Mouse (Mus musculus) embryonic facial prominence, embryonic 15.5 days (tissue): Measurements from ENCODE around the gene Methig1. TPM values are rescaled to one million over a fixed set of nuclear protein-coding genes. Genes with fewer than 3 reads are reported as not detected.

Experiments used
- ATAC-seq: fragments of 200-750 bp; cut with Nextera tagmentation; 2 replicates; pipeline ENCODE4 v1.8.0; 2017; ENCODE audit warnings: low read depth, moderate TSS enrichment; ENCODE audit not compliant: insufficient number of reproducible peaks, low FRiP score, low TSS enrichment
- H3K27ac ChIP-seq: fragments of 300-500 bp; sonication (generic); replicated peaks from 2 replicates; pipeline ENCODE4 v1.5.1; 2015; ENCODE audit warnings: mild to moderate bottlenecking, inconsistent platforms
- H3K27me3 ChIP-seq: fragments of 300-500 bp; sonication (generic); 2 replicates; pipeline ENCODE4 v1.6.1; 2015; ENCODE audit warnings: inconsistent platforms
- H3K36me3 ChIP-seq: fragments of 300-500 bp; sonication (generic); 2 replicates; pipeline ENCODE4 v1.6.1; 2015; ENCODE audit warnings: mild to moderate bottlenecking, inconsistent platforms
- H3K4me1 ChIP-seq: fragments of 300-500 bp; sonication (generic); 2 replicates; pipeline ENCODE4 v1.6.1; 2015; ENCODE audit warnings: inconsistent platforms
- H3K4me2 ChIP-seq: fragments of 300-500 bp; sonication (generic); replicated peaks from 2 replicates; pipeline ENCODE4 v1.6.1; 2015; ENCODE audit warnings: mild to moderate bottlenecking, inconsistent platforms
- H3K4me3 ChIP-seq: fragments of 300-500 bp; sonication (generic); replicated peaks from 2 replicates; pipeline ENCODE4 v1.5.1; 2015; ENCODE audit warnings: mild to moderate bottlenecking, inconsistent platforms
- H3K9ac ChIP-seq: fragments of 300-500 bp; sonication (generic); 2 replicates; pipeline ENCODE4 v1.6.1; 2015; ENCODE audit warnings: inconsistent platforms
- H3K9me3 ChIP-seq: fragments of 300-500 bp; sonication (generic); replicated peaks from 2 replicates; pipeline ENCODE4 v1.6.1; 2016; ENCODE audit warnings: inconsistent platforms
- WGBS: fragments of 180-500 bp; shearing (Covaris S2); methylation state at CpG from one replicate; pipeline ENCODE4 v1.1.7; 2015; 5-methylcytosine and 5-hydroxymethylcytosine counted together
- polyA plus RNA-seq: library from polyadenylated mRNA; unstranded; fragments of >200 nt; fragmentation: Nextera tagmentation; extraction: Ambion mirVana; gene quantifications from 2 replicates; pipeline ENCODE4 v1.2.1, GENCODE M21; 2015

Gene Methig1
- polyA plus RNA-seq, 1 experiment from 2014 or later: not detected

GRCm38 (mm10) chr15:100429959-100430565 is 77.1 kb downstream of the Methig1 start:
- Histone ChIP-seq H3K27me3 (peaks cover 4% of the 10 kb centered on the region; the same call in 1 of the 2 replicates), H3K27ac (no peak overlapping the region), H3K36me3 (no peaks in the 10 kb centered on the region), H3K4me2 (no peak overlapping the region), H3K9ac (no peak overlapping the region), H3K4me1 (no peaks in the 10 kb centered on the region), H3K9me3 (no peaks in the 10 kb centered on the region), H3K4me3 (no peak overlapping the region)
- ATAC-seq: no peak
- WGBS: 78% methylated on average over 11 of the region's 11 CpGs

DNA sequence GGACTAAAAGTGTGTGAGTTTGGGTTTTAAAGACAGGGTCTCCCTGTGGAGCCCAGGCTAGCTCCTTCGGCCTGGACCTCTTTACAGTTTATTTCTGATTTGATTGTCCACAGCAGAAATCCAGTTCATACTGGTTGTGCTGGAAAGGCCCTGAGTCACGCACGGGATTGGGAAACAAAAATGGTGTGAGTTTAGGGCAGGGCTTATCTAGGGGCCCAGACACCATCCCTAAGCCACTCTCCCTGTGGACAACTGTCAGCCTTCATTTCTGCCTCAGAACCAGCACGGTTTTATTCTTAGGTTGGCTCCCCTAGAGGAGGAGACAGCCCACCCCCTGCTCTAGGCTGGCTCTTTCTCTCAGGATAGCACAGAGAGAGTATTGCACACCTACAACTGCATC is 80.3 kb downstream of the Methig1 start:
- no peak overlapping the region for H3K9ac ChIP-seq
- WGBS: 64% methylated on average over 4 of the region's 4 CpGs
- H3K36me3 ChIP-seq: no peaks in the 10 kb centered on the region
- no peaks in the 10 kb centered on the region for H3K4me1 ChIP-seq
- ATAC-seq: no peak
- no peaks in the 10 kb centered on the region for H3K27me3 ChIP-seq
- H3K9me3 ChIP-seq: no peaks in the 10 kb centered on the region
- H3K4me3 ChIP-seq: no peak overlapping the region
- H3K27ac ChIP-seq: no peak overlapping the region
- H3K4me2 ChIP-seq: no peak overlapping the region

Other genes starting within 250 kb of the Methig1 start
- gene Atf1, start 125.3 kb upstream of the Methig1 start, polyA plus RNA-seq: 43.9 and 46.2 TPM in 2 replicates
- 0.12 TPM in 1 of 2 replicates, not detected in the other for gene Tmprss12, start 72.3 kb upstream of the Methig1 start, polyA plus RNA-seq
- 7.6 and 8.4 TPM in 2 replicates for gene Mettl7a1, start 49.0 kb upstream of the Methig1 start, polyA plus RNA-seq
- 0.32 and 0.35 TPM in 2 replicates for gene Mettl7a3, start 18.2 kb upstream of the Methig1 start, polyA plus RNA-seq
- not detected in 2 replicates for gene Mettl7a2, start 51 bp downstream of the Methig1 start, polyA plus RNA-seq
- not detected in 2 replicates for gene Higd1c, start 11.4 kb downstream of the Methig1 start, polyA plus RNA-seq
- 0.07 TPM in 1 of 2 replicates, not detected in the other for gene Gm5475, start 69.0 kb downstream of the Methig1 start, polyA plus RNA-seq
- gene Slc11a2, start 71.9 kb downstream of the Methig1 start, polyA plus RNA-seq: 23.6 and 25.9 TPM in 2 replicates
- gene Letmd1, start 115.9 kb downstream of the Methig1 start, polyA plus RNA-seq: 29.6 and 30.2 TPM in 2 replicates
- gene Csrnp2, start 142.3 kb downstream of the Methig1 start, polyA plus RNA-seq: 17.4 and 18.8 TPM in 2 replicates
- 23.0 and 26.6 TPM in 2 replicates for gene Tfcp2, start 198.9 kb downstream of the Methig1 start, polyA plus RNA-seq
- gene Pou6f1, start 246.8 kb downstream of the Methig1 start, polyA plus RNA-seq: 12.3 and 13.8 TPM in 2 replicates